Mouse (Mus musculus) spleen, adult 2 months (tissue): Measurements from ENCODE around the gene Atp5g1.

Experiments
- CTCF ChIP-seq: fragments of 200-500 bp; IDR thresholded peaks from 2 replicates; pipeline ENCODE4 v1.5.1; 2011; ENCODE audit warnings: mild to moderate bottlenecking, inconsistent platforms; ENCODE audit not compliant: insufficient read depth, insufficient read length, insufficient replicate concordance; ENCODE audit errors: extremely low read depth
- POLR2A ChIP-seq: fragments of 200-500 bp; IDR thresholded peaks from 2 replicates; pipeline ENCODE4 v1.6.1; 2011; ENCODE audit warnings: low read depth, low read length, inconsistent platforms

DNA sequence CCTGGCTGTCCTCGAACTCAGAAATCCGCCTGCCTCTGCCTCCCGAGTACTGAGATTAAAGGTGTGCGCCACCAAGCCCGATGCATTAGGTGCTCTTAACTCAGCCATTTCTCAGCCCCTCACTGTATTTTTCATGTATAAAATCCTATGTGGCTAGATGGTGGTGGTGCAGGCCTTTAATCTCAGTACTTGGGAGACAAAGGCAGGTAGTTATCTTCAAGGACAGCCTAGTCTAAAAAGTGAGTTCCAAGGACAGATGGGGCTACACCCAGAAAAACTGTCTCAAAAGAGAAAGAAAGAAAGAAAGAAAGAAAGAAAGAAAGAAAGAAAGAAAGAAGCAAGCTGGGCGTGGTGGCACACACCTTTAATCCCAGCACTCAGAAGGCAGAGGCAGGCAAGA, 39.9 kb upstream of the Atp5g1 start:
- TF ChIP-seq POLR2A (no peak), CTCF (no peak)
